Mouse (Mus musculus) thymus, adult 2 months (tissue): ENCODE results near the gene Poc1a. TPM values are rescaled to one million over a fixed set of nuclear protein-coding genes. Genes with fewer than 3 reads are reported as not detected.

Source experiments
- DNase-seq: peaks from one replicate; pipeline ENCODE4 v3.0.0; 2021
- H3K27ac ChIP-seq: fragments of 200-500 bp; 2 replicates; pipeline ENCODE4 v1.5.1; 2012; ENCODE audit warnings: low read length, control low read depth; ENCODE audit not compliant: control insufficient read depth, insufficient read depth
- H3K27me3 ChIP-seq: fragments of 200-500 bp; 2 replicates; pipeline ENCODE4 v1.6.1; 2012; ENCODE audit warnings: mild to moderate bottlenecking, low read length, moderate library complexity, mixed read lengths; ENCODE audit not compliant: control insufficient read depth, insufficient read depth
- H3K36me3 ChIP-seq: fragments of 200-500 bp; 2 replicates; pipeline ENCODE4 v1.6.1; 2012; ENCODE audit warnings: mild to moderate bottlenecking, low read length, moderate library complexity; ENCODE audit not compliant: control insufficient read depth, insufficient read depth
- H3K4me1 ChIP-seq: fragments of 200-500 bp; replicated peaks from 2 replicates; pipeline ENCODE4 v1.6.1; 2012; ENCODE audit warnings: low read length; ENCODE audit not compliant: control insufficient read depth, insufficient read depth
- H3K4me3 ChIP-seq: fragments of 200-500 bp; 2 replicates; pipeline ENCODE4 v1.5.1; 2012; ENCODE audit warnings: mild to moderate bottlenecking, low read length, control low read depth, moderate library complexity; ENCODE audit not compliant: control insufficient read depth, insufficient read depth
- CTCF ChIP-seq: fragments of 200-500 bp; IDR thresholded peaks from 2 replicates; pipeline ENCODE4 v1.5.1; 2012; ENCODE audit warnings: mild to moderate bottlenecking, control low read depth, low read length, moderate library complexity, borderline replicate concordance; ENCODE audit not compliant: control insufficient read depth, poor library complexity, insufficient read depth; ENCODE audit errors: extremely low read depth
- POLR2A ChIP-seq: fragments of 200-500 bp; IDR thresholded peaks from 2 replicates; pipeline ENCODE4 v1.6.1; 2012; ENCODE audit warnings: mild to moderate bottlenecking, low read length, control low read depth, moderate library complexity; ENCODE audit not compliant: control insufficient read depth, poor library complexity, insufficient read depth; ENCODE audit errors: extremely low read depth
- WGBS: fragments of 180-500 bp; shearing (Covaris S2); methylation state at CpG from one replicate; pipeline ENCODE4 v1.1.7; 2018; 5-methylcytosine and 5-hydroxymethylcytosine counted together
- polyA plus RNA-seq: library from polyadenylated mRNA; depleted of rRNA; stranded (reverse); fragments of >200 nt; gene quantifications from 2 replicates; pipeline ENCODE4 v1.2.3, GENCODE M21; 2012

Poc1a gene
- polyA plus RNA-seq, 1 experiment: 30.2 TPM

DNA sequence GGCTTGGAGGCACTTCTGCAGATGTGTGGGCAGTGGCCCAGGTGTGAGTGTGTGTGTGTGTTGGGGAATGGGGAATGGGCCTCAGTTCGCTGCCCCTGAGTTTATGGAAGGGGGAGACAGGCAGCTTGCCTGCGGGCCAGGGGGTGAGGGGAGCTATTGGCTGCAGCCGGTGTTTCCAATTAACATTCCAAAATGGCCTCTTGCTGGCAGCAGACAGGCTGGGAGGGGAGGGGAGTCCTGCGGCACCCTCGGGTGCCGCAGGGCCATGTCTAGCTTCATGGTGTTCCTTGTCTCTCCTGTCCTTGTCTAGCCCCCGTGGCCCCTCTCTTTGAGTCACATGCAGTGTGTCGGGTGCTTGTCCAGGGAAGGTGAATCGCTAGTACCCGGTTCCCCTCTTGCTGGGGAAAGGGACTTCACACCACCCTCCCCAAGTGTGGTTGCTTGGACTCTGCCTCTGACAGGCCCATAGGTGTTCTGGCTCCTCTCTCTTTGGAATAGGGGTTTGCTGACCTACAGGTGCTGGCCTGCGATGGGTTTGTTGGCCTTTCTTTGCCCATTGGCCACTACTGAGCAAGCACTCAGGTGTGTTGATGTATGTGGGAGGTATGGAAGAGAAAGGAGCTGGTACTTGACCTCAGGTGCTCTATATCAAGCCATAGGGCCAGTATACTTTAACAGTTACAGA lies 89.1 kb downstream of the Poc1a start:
- WGBS: 19% methylated on average over 11 of the region's 11 CpGs
- peaks cover 50% of the 10 kb centered on the region for H3K4me1 ChIP-seq
- peak overlapping the region; percentile 75 for H3K4me3 ChIP-seq
- DNase-seq: no peak
- H3K36me3 ChIP-seq: peaks cover 5% of the 10 kb centered on the region; the same call in 1 of the 2 replicates
- H3K27ac ChIP-seq: no peak overlapping the region
- TF ChIP-seq CTCF (no peak), POLR2A (no peak)
- no peaks in the 10 kb centered on the region for H3K27me3 ChIP-seq

DNA sequence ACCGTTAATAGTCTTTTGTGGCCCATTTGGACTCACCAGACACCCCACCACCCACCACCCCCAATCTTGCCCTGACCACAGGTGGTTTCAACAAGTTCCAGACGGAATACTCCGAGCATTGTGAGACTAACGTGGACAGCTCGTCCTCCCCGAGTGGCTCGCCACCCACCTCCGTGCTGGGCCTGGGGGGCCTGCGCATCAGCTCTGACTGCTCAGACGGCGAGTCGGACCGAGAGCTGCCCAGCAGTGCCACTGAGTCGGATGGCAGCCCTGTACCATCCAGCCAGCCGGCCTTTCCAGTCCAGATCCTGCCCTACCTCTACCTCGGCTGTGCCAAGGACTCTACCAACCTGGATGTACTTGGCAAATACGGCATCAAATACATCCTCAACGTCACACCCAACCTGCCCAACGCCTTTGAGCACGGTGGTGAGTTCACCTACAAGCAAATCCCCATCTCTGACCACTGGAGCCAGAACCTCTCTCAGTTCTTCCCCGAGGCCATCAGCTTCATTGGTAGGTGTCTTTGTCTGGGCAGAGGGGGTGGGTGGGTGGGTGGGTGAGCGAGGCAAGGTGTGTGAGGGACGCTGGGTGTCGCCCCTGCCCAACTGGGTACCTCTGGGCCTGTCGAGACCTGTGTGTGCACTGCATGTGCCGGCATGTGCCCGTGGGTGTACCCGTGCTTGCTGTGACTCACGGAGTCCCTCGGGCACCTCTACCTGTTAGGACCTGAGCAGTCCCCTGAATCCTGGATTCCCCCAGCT lies 89.9 kb downstream of the Poc1a start:
- H3K4me3 ChIP-seq: peak overlapping the region; percentile 33; the same call in 1 of the 2 replicates
- DNase-seq: no peak
- H3K27me3 ChIP-seq: no peaks in the 10 kb centered on the region
- peaks cover 49% of the 10 kb centered on the region for H3K4me1 ChIP-seq
- TF ChIP-seq POLR2A (no peak), CTCF (no peak)
- WGBS: 91% methylated on average over 30 of the region's 30 CpGs
- H3K36me3 ChIP-seq: peaks cover 5% of the 10 kb centered on the region; the same call in 1 of the 2 replicates
- no peak overlapping the region; the same call in 1 of the 2 replicates for H3K27ac ChIP-seq

DNA sequence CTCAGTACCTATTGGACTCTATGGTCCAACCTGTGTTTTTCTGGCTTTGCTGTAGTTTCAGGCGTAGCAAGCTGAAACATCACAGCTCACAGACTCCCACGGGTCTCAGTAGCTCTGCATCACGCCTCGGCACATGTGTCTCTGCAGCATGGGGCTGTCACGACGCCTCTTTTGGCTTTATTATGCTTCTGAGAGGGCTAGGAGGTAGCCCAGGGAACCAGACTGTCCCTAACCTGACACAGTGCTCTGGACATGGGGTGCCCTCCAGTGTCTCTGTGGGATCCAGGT lies 90.5 kb downstream of the Poc1a start:
- peaks cover 49% of the 10 kb centered on the region for H3K4me1 ChIP-seq
- no peaks in the 10 kb centered on the region for H3K27me3 ChIP-seq
- peaks cover 5% of the 10 kb centered on the region; the same call in 1 of the 2 replicates for H3K36me3 ChIP-seq
- no peak for TF ChIP-seq POLR2A
- TF ChIP-seq CTCF: no peak
- 51% methylated on average over 6 of the region's 6 CpGs for WGBS
- no peak for DNase-seq
- H3K4me3 ChIP-seq: peak overlapping the region; percentile 33
- H3K27ac ChIP-seq: peak overlapping the region; percentile 41; the same call in 1 of the 2 replicates

DNA sequence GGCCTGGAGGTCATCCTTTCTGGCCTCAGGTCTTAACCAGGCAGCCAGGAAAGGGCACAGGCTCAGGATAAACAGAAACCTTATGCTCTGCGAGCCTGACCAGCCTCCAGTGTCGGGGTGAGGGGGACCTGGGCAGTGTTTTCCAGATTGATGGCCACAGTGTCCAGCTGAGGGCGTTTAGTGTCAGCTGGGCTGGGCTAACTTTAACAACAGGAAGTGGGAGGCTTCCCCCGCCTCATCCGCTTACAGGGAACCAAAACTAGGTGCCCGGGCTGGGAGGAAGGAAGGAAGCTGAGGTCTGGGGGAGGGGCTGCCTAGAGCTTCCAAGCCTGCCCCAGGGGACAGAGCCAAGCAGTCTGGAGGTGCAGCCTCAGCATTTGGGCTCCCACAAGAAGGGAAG lies 90.9 kb downstream of the Poc1a start:
- H3K27ac ChIP-seq: peak overlapping the region; percentile 60; the same call in 1 of the 2 replicates
- no peaks in the 10 kb centered on the region for H3K27me3 ChIP-seq
- TF ChIP-seq CTCF (0 out of 2 replicates have a peak, but pooled peaks have one; percentile 25), POLR2A (peak; percentile 52)
- H3K4me1 ChIP-seq: peaks cover 46% of the 10 kb centered on the region
- DNase-seq: peak; percentile 87
- peak overlapping the region; percentile 33 for H3K4me3 ChIP-seq
- 9% methylated on average over 6 of the region's 6 CpGs for WGBS
- H3K36me3 ChIP-seq: peaks cover 5% of the 10 kb centered on the region; the same call in 1 of the 2 replicates

DNA sequence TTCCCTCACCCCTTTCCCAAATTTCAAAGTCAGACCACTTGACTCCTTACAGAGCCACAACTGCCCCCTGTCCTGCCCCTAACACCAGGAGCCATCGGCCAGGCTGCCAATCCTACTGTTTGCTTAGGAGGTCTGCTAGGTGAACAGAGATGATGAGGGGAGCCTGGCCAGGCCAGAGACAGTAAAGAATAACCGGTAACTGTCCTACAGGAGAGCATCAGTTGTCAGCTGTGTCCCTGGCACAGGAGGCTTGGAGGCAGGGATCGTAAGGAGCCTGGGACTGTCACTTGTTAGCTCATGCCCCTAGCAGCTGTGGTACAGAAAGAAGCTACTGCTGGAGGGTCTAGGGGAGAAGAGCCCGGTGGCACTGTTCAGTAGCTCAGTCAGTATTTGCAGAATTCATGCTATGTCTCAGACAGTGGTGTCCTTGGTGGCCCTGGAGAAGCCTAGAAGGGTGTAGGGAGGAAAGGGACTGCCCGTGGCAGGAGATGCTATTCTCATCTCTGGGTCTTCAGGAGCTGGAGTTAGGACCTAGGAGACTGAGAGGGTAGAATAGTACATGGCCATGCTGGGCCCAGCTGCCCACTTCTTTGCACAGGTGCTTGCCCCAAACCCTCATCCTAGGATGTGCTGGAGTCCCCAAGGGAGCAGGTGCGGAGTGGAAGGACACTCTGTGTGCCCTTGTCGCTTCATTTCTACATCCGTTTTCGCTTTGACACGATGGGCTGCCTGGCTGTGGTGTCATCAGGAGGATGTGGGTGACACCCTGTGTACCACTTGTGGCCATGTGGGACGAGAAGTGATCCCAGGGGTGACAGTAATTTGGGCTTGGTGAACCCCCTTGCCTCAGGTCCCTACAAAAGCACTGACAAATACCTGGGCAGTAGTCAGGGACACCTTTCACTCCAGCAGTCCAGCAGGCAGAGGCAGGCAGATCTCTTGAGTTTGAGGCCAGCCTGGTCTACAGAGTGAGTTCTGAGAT lies 91.9 kb downstream of the Poc1a start:
- Histone ChIP-seq H3K4me1 (peaks cover 39% of the 10 kb centered on the region), H3K27me3 (no peaks in the 10 kb centered on the region), H3K27ac (peak overlapping the region; percentile 60; the same call in 1 of the 2 replicates), H3K36me3 (peaks cover 5% of the 10 kb centered on the region; the same call in 1 of the 2 replicates), H3K4me3 (0 out of 2 replicates have a peak overlapping the region, but pooled peaks have one; percentile 10)
- no peak for TF ChIP-seq POLR2A
- no peak for TF ChIP-seq CTCF
- DNase-seq: peak; percentile 39
- WGBS: 46% methylated on average over 11 of the region's 11 CpGs
